Mouse (Mus musculus) kidney, postnatal 14 days (tissue): ENCODE results near the gene Rbp3.

Experiments used
- DNase-seq: peaks from one replicate; pipeline ENCODE4 v3.0.0; 2022; ENCODE audit warnings: mixed read lengths

Gene Rbp3

DNA sequence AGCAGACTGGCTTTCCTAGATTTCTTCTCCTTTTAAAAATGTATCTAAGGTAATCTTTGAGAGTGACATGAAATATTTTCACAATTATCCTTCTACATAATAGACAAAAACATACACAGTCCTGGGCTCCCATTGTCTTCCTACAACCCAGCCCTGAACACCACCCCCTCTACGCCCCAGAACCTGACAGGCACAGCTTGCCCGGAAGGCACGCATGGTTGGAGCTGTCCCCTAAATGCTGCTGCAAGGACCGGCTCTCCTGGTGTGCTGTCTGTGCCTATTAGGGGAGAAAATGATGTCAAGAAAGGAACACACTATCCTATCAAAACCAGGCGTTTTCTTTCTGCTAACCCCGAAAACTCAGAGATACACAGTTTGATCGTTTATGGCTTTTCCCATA is 23.9 kb downstream of the Rbp3 start:
- DNase-seq = no peak

DNA sequence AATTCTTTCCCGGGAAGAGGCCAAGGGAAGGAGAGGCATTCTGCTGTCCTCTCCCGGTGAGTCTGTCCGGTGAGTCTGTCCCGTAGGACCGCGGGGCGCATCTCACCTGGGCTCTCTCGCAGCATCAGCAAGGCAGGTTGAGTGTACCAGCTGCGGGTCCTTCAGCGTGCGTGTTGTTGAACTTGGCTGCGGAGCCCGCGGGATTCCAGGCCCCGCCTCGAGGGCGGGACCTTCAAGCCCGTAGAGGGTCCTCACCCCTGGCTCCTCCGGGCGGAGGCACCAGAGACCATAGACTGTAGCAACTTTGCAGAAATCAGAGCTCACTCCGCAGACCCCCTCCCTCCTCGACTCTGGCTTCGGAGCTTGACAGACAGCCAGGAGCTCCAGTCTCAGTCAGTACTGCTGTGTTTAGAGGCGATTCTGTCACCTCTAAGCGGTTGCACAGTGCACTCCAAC is 24.8 kb downstream of the Rbp3 start, which contains the start of gene Zfp488:
Gene Zfp488 (minus strand): TSS at position 161 of the 456 bp plus-strand sequence.
- no peak for DNase-seq

DNA sequence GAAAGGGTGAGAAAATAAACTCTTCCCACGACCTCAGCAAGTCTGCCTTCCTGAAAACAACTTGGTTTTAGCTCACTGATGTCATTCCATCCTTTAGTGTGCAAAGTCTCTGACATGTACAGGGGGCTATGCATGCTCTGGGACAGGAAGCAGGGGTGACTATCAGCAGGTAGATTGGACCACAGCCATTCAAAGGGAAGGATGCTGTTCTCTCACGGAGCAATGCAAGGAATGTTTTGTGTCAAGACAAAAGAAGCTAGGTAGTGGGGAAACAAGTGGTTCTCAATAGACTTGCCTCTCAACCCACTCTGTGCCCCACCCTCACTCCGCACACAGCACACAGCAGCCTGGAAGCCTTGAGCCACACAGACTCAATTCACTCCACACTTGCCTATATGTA is 35.4 kb downstream of the Rbp3 start:
- DNase-seq = no peak

DNA sequence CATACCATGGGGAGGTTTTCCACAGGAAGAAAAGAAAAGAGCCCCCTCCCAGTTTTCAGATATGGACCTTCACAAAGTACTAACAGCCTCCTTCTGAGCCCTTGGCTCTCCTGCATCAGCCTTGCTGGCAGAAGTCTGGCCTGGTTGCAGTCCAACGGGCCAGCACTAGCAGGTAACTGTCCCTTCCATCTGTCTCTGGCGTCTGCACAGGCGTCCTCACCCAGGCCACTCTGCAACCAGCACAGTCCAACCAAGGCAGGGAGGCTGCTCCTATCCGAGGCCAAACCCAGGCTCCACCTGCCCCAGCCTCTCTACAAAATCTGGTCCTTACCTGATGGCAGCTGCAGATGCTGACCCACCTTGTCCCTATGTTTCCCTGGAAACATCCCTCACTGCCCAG is 38.2 kb downstream of the Rbp3 start:
- no peak for DNase-seq

DNA sequence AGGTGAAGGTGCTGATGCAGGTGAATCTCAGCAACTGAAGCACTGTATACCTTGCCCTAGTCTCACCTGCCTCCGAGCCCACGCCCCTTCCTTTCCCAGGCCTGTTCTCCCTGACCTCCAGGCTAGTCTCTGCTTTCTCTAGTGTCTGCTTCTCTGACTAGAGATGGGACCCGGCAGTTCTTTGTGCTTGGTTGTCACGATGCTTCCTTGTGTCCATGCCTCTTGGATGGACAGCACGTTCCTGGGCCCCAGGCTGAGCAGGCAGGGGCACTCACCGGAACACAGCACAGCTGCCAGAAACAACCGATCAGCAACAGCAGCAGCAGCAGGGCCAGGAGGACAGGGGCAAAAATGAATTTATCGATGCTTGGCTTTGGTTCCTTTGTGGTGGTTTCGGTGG is 39.2 kb downstream of the Rbp3 start:
- no peak for DNase-seq

DNA sequence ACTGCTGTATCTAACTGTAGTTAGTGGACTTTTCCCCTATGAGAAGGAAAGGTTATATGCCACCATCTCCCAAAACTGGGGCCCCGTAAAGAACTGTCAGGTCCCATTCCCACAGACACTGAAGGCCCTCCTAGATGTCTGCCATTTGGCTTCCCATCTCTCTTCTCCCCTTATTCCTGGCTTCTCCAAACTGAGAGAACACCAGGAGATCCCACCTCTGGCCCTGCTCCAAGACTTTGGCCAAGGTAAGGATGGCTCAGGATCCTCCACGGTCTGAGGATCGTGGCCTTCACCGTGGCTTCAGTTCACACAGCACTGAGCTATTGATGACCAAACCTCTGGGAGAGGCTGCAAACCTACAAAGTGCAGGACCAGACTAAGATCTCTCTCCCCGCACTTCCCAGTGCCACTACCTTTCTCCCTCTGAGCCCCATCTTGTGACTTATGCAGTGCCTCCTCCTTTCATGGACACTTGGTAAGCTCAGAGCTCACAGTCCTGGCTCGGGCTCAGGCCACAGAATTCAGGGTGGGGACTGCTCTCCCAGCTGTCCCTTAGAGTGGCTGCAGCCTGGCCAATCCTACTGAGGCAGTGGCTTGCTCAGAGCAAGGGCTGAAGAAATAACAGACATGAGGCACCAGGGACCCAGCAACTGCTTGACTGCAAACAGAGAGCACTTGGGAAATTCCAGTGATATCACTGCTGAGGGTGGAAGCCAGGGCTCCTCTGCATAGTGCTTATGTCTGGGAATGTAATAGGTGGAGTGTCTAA is 39.9 kb downstream of the Rbp3 start:
- DNase-seq = no peak

DNA sequence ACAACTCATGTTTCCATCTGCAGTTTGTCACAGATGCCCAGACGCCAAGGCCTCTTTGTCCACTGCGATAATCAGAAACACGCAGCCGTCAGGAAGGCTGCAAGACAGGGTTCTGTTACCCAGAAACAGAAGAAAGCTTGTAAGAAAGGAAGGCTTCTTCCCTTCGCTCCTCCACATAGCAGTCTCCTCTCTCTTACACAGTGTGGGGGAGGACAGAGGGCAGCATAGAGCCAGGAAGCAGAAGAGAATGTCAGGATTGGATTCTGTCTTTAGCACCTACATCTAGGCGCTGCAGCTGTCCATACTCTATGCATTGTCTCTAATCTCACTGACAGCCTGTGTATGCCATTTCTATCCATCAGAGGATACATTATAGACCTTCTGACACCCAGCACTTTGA is 43.6 kb downstream of the Rbp3 start:
- no peak for DNase-seq

DNA sequence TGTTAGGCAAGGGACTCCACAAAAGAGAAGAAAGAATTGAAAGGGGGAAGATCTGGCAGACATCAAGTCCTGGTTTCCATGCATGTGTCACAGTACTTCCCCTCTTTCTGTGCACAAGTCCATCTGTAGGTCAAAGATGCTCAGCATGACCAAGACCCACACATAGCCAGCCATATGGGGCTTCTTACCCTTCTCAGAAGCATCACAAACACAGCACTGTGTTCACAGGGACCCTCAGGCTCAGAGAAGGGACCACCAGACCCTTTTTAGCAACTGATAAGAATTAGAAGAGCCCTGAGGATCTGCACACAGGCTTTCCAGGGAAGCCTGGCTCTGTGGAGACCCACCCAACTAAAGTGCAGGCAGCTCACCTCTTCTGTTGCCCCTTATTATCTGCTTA is 46.3 kb downstream of the Rbp3 start:
- DNase-seq = no peak

DNA sequence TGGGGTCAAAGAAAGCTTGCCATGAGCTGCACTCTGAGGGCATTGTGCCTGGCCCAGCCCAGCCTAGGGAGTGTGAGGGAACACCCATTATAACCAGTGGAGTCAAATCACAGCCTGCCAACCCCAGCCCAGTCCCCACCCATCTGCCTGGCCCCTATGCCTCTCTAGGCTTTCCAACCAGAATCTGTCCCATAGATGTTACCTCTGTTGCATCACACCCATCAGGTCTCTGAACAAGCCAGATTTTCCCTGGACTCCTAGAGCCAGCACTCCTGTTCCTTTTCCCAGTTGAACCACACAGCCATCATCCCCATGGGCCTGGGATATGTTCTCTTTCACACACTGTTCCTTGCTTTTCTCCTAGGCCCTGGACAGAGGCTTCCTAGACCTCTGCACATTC is 47.6 kb downstream of the Rbp3 start:
- no peak for DNase-seq

DNA sequence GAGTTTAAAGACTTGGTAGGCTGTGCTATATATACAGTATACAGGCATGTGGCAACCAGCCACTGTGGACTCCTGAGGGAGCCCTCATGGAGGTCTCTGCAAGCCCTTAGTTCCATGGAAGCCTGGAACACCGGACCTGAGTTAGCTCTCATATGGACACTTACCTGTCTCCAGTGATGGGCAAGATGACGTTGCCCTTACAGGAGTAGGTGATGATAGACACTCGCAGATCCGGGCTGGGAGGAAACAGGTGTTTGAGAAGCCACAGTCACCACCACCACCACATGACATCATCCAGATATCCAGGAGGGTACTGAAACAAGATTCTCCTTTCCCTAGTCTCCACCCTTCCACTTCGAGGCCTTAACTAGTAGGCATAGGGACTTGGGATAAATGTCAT is 48.6 kb downstream of the Rbp3 start:
- no peak for DNase-seq
